ENCODE assay signal across 32 mouse cellular contexts in genomic region chr6:117257591-117257990, GRCm38 (mm10).
"Had no signal": no experiment of that assay in that cellular context is flagged by ENCODE, and none has a peak within 500 bp of the region (broad histone marks: within the 10 kb centered on the region; RNA-seq: fewer than 3 reads in every experiment).

No protein-coding gene starts in this region.

- H3K4me2 ChIP-seq: limb, embryonic 12.5 days; limb, embryonic 13.5 days; limb, embryonic 15.5 days; liver, embryonic 11.5 days; liver, embryonic 12.5 days; liver, embryonic 13.5 days; liver, embryonic 15.5 days; lung, embryonic 14.5 days; lung, embryonic 15.5 days; midbrain, embryonic 11.5 days; midbrain, embryonic 12.5 days; midbrain, embryonic 13.5 days; midbrain, embryonic 15.5 days; neural tube, embryonic 12.5 days had no signal

- H3K27me3 ChIP-seq: limb, embryonic 12.5 days; limb, embryonic 15.5 days; liver, embryonic 12.5 days; liver, embryonic 13.5 days; liver, embryonic 15.5 days; megakaryocyte, embryonic 14.5 days; midbrain, embryonic 12.5 days; midbrain, embryonic 13.5 days; midbrain, embryonic 15.5 days; neural tube, embryonic 12.5 days had no signal

- H3K36me3 ChIP-seq: limb, embryonic 10.5 days; limb, embryonic 12.5 days; limb, embryonic 13.5 days; limb, embryonic 15.5 days; liver, embryonic 12.5 days; liver, embryonic 13.5 days; liver, embryonic 15.5 days; lung, embryonic 15.5 days; midbrain, embryonic 10.5 days; midbrain, embryonic 12.5 days; midbrain, embryonic 13.5 days; midbrain, embryonic 15.5 days; neural tube, embryonic 12.5 days had no signal

- H3K4me3 ChIP-seq: limb, embryonic 10.5 days; limb, embryonic 12.5 days; limb, embryonic 13.5 days; limb, embryonic 15.5 days; liver, embryonic 12.5 days; liver, embryonic 13.5 days; liver, embryonic 15.5 days; lung, embryonic 15.5 days; megakaryocyte, embryonic 14.5 days; midbrain, embryonic 10.5 days; midbrain, embryonic 12.5 days; midbrain, embryonic 13.5 days; midbrain, embryonic 15.5 days; myocyte; neural tube, embryonic 12.5 days had no signal

- ATAC-seq: liver, embryonic 12.5 days; liver, postnatal 0 days; lung, postnatal 0 days; midbrain, embryonic 13.5 days; midbrain, embryonic 15.5 days; midbrain, embryonic 16.5 days had no signal

- H3K27ac ChIP-seq: limb, embryonic 10.5 days; limb, embryonic 12.5 days; limb, embryonic 13.5 days; limb, embryonic 15.5 days; liver, embryonic 12.5 days; liver, embryonic 13.5 days; liver, embryonic 14.5 days; liver, embryonic 15.5 days; lung, embryonic 15.5 days; macrophage; midbrain, embryonic 10.5 days; midbrain, embryonic 12.5 days; midbrain, embryonic 13.5 days; midbrain, embryonic 15.5 days; neural tube, embryonic 12.5 days had no signal

- H3K9me3 ChIP-seq: limb, embryonic 10.5 days; limb, embryonic 12.5 days; limb, embryonic 13.5 days; limb, embryonic 15.5 days; liver, embryonic 12.5 days; liver, embryonic 13.5 days; liver, embryonic 15.5 days; lung, embryonic 15.5 days; megakaryocyte, embryonic 14.5 days; midbrain, embryonic 10.5 days; midbrain, embryonic 12.5 days; midbrain, embryonic 13.5 days; midbrain, embryonic 15.5 days; neural tube, embryonic 12.5 days had no signal

- H3K9ac ChIP-seq: limb, embryonic 12.5 days; limb, embryonic 13.5 days; limb, embryonic 15.5 days; liver, embryonic 12.5 days; liver, embryonic 13.5 days; liver, embryonic 14.5 days; liver, embryonic 15.5 days; liver, postnatal 0 days; lung, embryonic 14.5 days; lung, embryonic 15.5 days; midbrain, embryonic 12.5 days; midbrain, embryonic 13.5 days; midbrain, embryonic 15.5 days; neural tube, embryonic 12.5 days had no signal

- DNase-seq: left cerebral cortex, postnatal 4 days; liver; liver, embryonic 13.5 days; liver, postnatal 0 days; lung, adult 18-20 months; lung, adult 2 months; lung, embryonic 14.5 days; lung, postnatal 10 days; lung, postnatal 14 days; lung, postnatal 36 days; lung, postnatal 4 days; midbrain, embryonic 14.5 days had no signal

- H3K4me1 ChIP-seq: liver, embryonic 12.5 days; liver, embryonic 13.5 days; liver, embryonic 15.5 days; megakaryocyte, embryonic 14.5 days; midbrain, embryonic 15.5 days; neural tube, embryonic 12.5 days had no signal
